In genomic region chr7:37338067-37338501, GRCm38 (mm10) we compare ENCODE assay signal across 9 mouse cellular contexts.
DNase-seq lines count a peak whose midpoint lies in the region; ATAC-seq lines count a peak whose summit lies in the region.
"Had no signal": no experiment of that assay in that cellular context is flagged by ENCODE, and none has a peak within 500 bp of the region (broad histone marks: within the 10 kb centered on the region; RNA-seq: fewer than 3 reads in every experiment).

No protein-coding gene starts in this region.

- no peak for ATAC-seq in heart, embryonic 12.5 days (ENCODE audit: insufficient number of reproducible peaks, low FRiP score)
- ATAC-seq in forebrain, embryonic 12.5 days (ENCODE audit: low FRiP score) = no peak
- ATAC-seq in limb, embryonic 13.5 days (ENCODE audit: low FRiP score, low read depth) = peak; percentile 34; the same call in 1 of the 2 replicates
- ATAC-seq in megakaryocyte-erythroid progenitor cell, adult 5-6 weeks (replicated peaks; ENCODE audit: low FRiP score, low TSS enrichment, poor library complexity, severe bottlenecking) = no peak

- H3K4me2 ChIP-seq in heart, embryonic 12.5 days = peak overlapping the region; percentile 88
- H3K4me2 ChIP-seq in forebrain, embryonic 12.5 days = peak overlapping the region; percentile 62
- H3K4me2 ChIP-seq in limb, embryonic 13.5 days (replicated peaks) = peak overlapping the region; percentile 77

- 38% methylated on average over 11 of the region's 11 CpGs for WGBS in heart, embryonic 12.5 days
- WGBS in forebrain, embryonic 12.5 days = 19% methylated on average over 11 of the region's 11 CpGs
- WGBS in limb, embryonic 13.5 days = 5% methylated on average over 11 of the region's 11 CpGs

- no peak overlapping the region for H3K4me3 ChIP-seq in heart, embryonic 12.5 days
- H3K4me3 ChIP-seq in forebrain, embryonic 12.5 days (replicated peaks) = no peak overlapping the region; the same call in 1 of the 2 replicates
- peak overlapping the region; percentile 40 for H3K4me3 ChIP-seq in limb, embryonic 13.5 days
- H3K4me3 ChIP-seq: megakaryocyte, embryonic 14.5 days had no signal

- no peaks in the 10 kb centered on the region for H3K36me3 ChIP-seq in heart, embryonic 12.5 days
- no peaks in the 10 kb centered on the region for H3K36me3 ChIP-seq in forebrain, embryonic 12.5 days (replicated peaks)
- H3K36me3 ChIP-seq in limb, embryonic 13.5 days = no peaks in the 10 kb centered on the region

- H3K9me3 ChIP-seq in heart, embryonic 12.5 days (replicated peaks) = no peaks in the 10 kb centered on the region
- H3K9me3 ChIP-seq in forebrain, embryonic 12.5 days = no peaks in the 10 kb centered on the region
- no peaks in the 10 kb centered on the region for H3K9me3 ChIP-seq in limb, embryonic 13.5 days
- H3K9me3 ChIP-seq: megakaryocyte, embryonic 14.5 days had no signal

- peaks cover 15% of the 10 kb centered on the region for H3K4me1 ChIP-seq in heart, embryonic 12.5 days (replicated peaks)
- peaks cover 54% of the 10 kb centered on the region for H3K4me1 ChIP-seq in forebrain, embryonic 12.5 days
- H3K4me1 ChIP-seq in limb, embryonic 13.5 days = peaks cover 61% of the 10 kb centered on the region
- H3K4me1 ChIP-seq: megakaryocyte, embryonic 14.5 days had no signal

- peaks cover 44% of the 10 kb centered on the region for H3K27me3 ChIP-seq in heart, embryonic 12.5 days (replicated peaks)
- H3K27me3 ChIP-seq in forebrain, embryonic 12.5 days = peaks cover 3% of the 10 kb centered on the region; the same call in 1 of the 2 replicates
- peaks cover 31% of the 10 kb centered on the region for H3K27me3 ChIP-seq in limb, embryonic 13.5 days

- DNase-seq in heart, adult 11 months = no peak
- DNase-seq in cerebellum, adult 8-10 months = peak; percentile 42
- no peak for DNase-seq in thymus, postnatal 36 days
- DNase-seq in Muller cell, postnatal 12 days (ENCODE audit: inconsistent ontology term) = no peak

- H3K9ac ChIP-seq in heart, embryonic 12.5 days = no peak overlapping the region
- H3K9ac ChIP-seq in forebrain, embryonic 12.5 days = no peak overlapping the region; the same call in 1 of the 2 replicates
- H3K9ac ChIP-seq in limb, embryonic 13.5 days = peak overlapping the region; percentile 57; the same call in 1 of the 2 replicates

- no peak overlapping the region for H3K27ac ChIP-seq in heart, embryonic 12.5 days (ENCODE audit: poor library complexity, severe bottlenecking)
- H3K27ac ChIP-seq in forebrain, embryonic 12.5 days = peak overlapping the region; percentile 78
- H3K27ac ChIP-seq in limb, embryonic 13.5 days = peak overlapping the region; percentile 77; the same call in 1 of the 2 replicates
